Mouse (Mus musculus) bone marrow, adult 2 months (tissue): ENCODE measurements around the gene Gpatch2l. TPM values are rescaled to one million over a fixed set of nuclear protein-coding genes. Genes with fewer than 3 reads are reported as not detected.
A peak's percentile ranks its signal among the peaks of the same experiment; 100 is the strongest.

Source experiments
- H3K27ac ChIP-seq: fragments of 200-500 bp; 2 replicates; pipeline ENCODE4 v1.5.1; 2012; ENCODE audit warnings: low read depth, mild to moderate bottlenecking, control low read depth, inconsistent platforms, low read length; ENCODE audit not compliant: control insufficient read depth, poor library complexity, insufficient read depth
- H3K4me1 ChIP-seq: fragments of 200-500 bp; 2 replicates; pipeline ENCODE4 v1.6.1; 2011; ENCODE audit warnings: low read length; ENCODE audit not compliant: control insufficient read depth, insufficient read depth
- H3K4me3 ChIP-seq: fragments of 200-500 bp; replicated peaks from 2 replicates; pipeline ENCODE3; 2011; ENCODE audit warnings: mild to moderate bottlenecking, low read depth, low read length, control low read depth; ENCODE audit not compliant: control insufficient read depth
- CTCF ChIP-seq: fragments of 200-500 bp; IDR thresholded peaks from 2 replicates; pipeline ENCODE4 v1.5.1; 2011; ENCODE audit warnings: low read length, control low read depth; ENCODE audit not compliant: control insufficient read depth, insufficient read depth
- POLR2A ChIP-seq: fragments of 200-500 bp; IDR thresholded peaks from 2 replicates; pipeline ENCODE4 v1.6.1; 2011; ENCODE audit warnings: low read depth, mild to moderate bottlenecking, control low read depth, low read length, borderline replicate concordance; ENCODE audit not compliant: control insufficient read depth
- WGBS: fragments of 180-500 bp; shearing (Covaris S2); methylation state at CpG from one replicate; pipeline ENCODE4 v1.1.7; 2018; 5-methylcytosine and 5-hydroxymethylcytosine counted together
- polyA plus RNA-seq: library from polyadenylated mRNA; stranded (reverse); fragments of >200 nt; gene quantifications from 2 replicates; pipeline ENCODE4 v1.2.4, GENCODE M21; 2011; ENCODE audit warnings: low replicate concordance; ENCODE audit not compliant: missing spikeins, insufficient read depth, insufficient read length

The Gpatch2l gene
- 7.8 and 12.2 TPM in 2 replicates for polyA plus RNA-seq

DNA sequence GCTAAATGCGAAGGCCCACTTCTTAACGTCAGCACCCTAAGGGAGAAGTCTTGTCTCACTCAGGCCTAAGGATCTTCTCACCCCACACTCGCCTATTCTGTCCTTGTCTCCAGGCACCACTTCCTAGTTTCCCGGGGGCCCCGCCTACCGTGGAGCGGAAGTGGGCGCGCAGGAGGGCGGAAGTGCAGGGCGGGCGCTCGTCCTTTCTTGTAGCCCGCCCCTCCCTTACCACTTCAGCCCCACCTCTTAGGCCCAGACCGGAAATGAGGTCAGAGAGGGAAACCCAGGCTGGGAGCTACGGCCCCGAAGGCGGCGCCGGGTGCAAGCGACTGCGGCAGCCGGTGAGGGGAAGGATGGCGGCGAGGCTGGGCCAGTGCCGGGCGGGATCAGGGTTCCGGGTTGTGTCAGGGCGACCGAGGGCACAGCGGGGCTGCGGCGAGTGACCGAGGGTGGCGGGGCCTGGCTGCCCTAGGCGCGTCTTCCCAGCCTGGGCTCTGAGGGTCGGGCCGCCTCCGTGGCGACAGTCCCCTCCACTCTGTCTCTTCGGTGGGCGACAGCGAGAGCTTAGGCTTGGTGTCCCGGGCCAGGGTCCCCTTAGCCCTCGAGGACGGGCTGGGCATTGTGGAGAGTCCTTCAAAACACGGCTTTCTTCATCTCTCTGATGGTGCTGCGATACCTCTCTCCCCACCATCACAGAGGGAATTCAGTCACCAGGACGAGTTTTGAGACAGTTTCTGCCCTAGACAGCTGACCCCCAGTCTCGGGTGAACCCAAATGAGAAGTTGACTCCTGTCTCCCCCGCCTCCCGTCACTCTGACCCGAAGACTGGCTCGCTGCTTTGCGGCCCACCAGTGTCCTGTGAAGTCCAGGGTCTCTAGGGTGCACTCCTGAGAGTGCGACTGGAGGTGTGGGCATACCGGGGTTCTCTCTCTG lies at the start of gene Gpatch2l:
Gene Gpatch2l (plus strand): TSS at position 255 of the 933 bp plus-strand sequence.
- Histone ChIP-seq H3K4me1 (peaks cover 2% of the 10 kb centered on the region; the same call in 1 of the 2 replicates), H3K27ac (peak within 1 kb of the TSS; percentile 97), H3K4me3 (peak within 1 kb of the TSS; percentile 88)
- WGBS = under 1% methylated on average over 58 of the region's 58 CpGs
- TF ChIP-seq POLR2A (peak; percentile 94; the same call in 1 of the 2 replicates), CTCF (no peak)

GRCm38 (mm10) chr12:86192036-86192449 lies 49.6 kb upstream of the Gpatch2l start:
- no peak overlapping the region for H3K27ac ChIP-seq
- H3K4me3 ChIP-seq = no peak overlapping the region
- TF ChIP-seq CTCF = no peak
- no peak for TF ChIP-seq POLR2A
- no peaks in the 10 kb centered on the region for H3K4me1 ChIP-seq
- WGBS = 73% methylated on average over 15 of the region's 15 CpGs

DNA sequence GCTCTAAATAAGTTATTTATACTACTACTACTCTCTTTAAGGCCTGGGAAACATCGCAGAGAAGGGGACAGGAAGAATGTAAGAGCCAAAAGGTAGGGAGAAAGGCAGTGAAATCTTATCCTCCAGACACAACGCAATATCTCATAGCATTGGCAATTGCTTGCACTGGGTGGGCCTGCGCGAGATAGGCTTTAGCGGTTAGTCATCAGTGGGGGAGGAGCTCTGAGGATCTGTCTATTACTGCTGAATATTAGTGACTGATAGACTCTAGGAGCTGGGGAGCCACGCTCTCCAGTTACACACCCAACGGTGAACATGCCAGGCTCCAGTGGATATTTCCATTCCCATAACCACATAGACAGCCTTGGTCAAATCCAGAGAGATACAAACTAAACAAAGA lies 44.7 kb upstream of the Gpatch2l start:
- Histone ChIP-seq H3K4me3 (no peak overlapping the region), H3K4me1 (no peaks in the 10 kb centered on the region), H3K27ac (no peak overlapping the region)
- TF ChIP-seq CTCF = no peak
- no peak for TF ChIP-seq POLR2A
- 86% methylated on average over 7 of the region's 7 CpGs for WGBS

GRCm38 (mm10) chr12:86203443-86204057 lies 38.1 kb upstream of the Gpatch2l start:
- TF ChIP-seq POLR2A (no peak), CTCF (no peak)
- no peaks in the 10 kb centered on the region for H3K4me1 ChIP-seq
- 46% methylated on average over 8 of the region's 8 CpGs for WGBS
- H3K27ac ChIP-seq = no peak overlapping the region
- H3K4me3 ChIP-seq = no peak overlapping the region

- WGBS = 13% methylated on average over 19 of the region's 19 CpGs
- Histone ChIP-seq H3K4me1 (no peaks in the 10 kb centered on the region), H3K27ac (no peak overlapping the region), H3K4me3 (no peak overlapping the region)
- no peak for TF ChIP-seq POLR2A
- TF ChIP-seq CTCF = no peak
Measured at GRCm38 (mm10) chr12:86211099-86211520, 30.5 kb upstream of the Gpatch2l start.

DNA sequence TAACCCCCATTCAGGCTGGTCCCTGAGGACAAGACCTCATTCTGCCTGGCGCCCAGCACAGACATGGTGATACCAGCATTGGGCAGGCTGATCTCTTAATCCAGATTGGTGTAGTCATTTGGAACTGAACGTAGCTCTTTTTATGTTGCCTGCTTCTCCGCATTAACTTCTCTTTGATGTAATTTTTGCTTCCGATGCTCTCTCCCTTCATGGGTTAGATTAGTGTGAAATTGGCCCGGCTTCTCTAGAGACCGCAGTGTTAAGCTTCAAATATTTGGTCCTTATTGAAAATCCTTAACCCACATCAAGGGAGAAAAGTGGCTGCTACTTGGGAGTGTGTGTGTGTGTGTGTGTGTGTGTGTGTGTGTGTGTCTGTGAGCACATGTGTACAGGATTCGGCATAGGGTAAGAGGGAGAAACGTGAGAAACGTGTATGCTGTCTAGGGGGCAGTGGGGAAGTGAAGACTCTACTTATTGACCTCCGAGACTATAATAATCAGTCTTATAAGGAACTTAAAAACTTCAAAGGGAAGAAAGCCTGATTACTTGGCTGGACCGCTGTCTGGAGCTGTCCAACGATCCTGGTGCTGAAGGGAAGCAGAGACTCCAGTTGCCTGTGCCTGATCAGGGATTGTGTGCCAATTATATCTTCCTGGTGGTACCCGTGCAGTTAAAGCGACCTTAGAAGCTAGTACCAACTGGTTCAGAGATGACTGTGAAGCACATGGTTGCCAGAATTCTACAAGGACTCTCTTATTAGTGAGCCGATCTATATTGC lies 28.8 kb upstream of the Gpatch2l start:
- no peaks in the 10 kb centered on the region for H3K4me1 ChIP-seq
- no peak overlapping the region for H3K4me3 ChIP-seq
- TF ChIP-seq CTCF = no peak
- TF ChIP-seq POLR2A = no peak
- H3K27ac ChIP-seq = no peak overlapping the region
- 39% methylated on average over 15 of the region's 15 CpGs for WGBS

GRCm38 (mm10) chr12:86214201-86214600 lies 27.5 kb upstream of the Gpatch2l start:
- 18% methylated on average over 24 of the region's 24 CpGs for WGBS
- TF ChIP-seq CTCF = no peak
- no peak for TF ChIP-seq POLR2A
- Histone ChIP-seq H3K4me1 (no peaks in the 10 kb centered on the region), H3K27ac (no peak overlapping the region; the same call in 1 of the 2 replicates), H3K4me3 (no peak overlapping the region)
